Mouse (Mus musculus): ENCODE results near the gene Mdm2. TPM values are rescaled to one million over a fixed set of nuclear protein-coding genes. Genes with fewer than 3 reads are reported as not detected.

Gene Mdm2
- polyA plus RNA-seq, 1 experiment from 2014 or later, result 48.4 TPM

DNA sequence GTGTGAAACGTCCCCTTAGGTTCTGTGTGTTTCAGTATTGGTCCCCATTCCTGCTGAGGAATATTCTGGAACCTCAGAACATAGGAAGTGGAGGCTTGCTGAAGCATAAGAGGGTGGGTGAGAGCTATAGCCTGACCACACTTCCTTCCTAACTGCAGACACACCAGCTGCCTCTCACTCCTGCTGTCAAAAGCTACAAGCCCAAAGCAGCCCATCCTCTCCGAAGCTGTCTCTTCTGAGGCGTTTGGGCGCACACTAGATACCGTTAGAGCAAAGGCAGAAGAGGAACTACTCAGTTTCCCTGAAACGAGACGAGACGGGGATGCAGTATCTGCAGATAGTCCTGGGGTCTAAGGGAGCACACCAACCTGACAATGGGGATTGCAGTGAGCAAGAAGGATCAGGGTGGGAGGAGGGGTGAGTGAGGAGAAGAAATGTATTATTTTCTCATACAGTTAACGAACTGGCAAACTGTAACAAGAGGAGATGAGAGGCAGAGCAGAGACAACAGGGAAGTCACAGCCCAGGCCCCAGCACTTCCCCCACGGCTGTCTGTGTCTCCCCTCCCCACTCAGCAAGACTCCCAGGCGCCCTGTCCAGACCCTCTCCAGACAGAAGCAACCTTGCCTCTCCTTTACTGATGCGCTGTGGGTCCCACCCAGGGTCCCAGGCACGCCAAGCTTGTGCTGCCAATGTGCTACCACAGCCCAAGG lies 44.7 kb upstream of the Mdm2 start:
- DNase-seq (ENCODE audit: low spot score) (no peak), ATAC-seq (ENCODE audit: low FRiP score) (no peak)
- Histone ChIP-seq H3K27me3 (ENCODE audit: control insufficient read depth, insufficient read depth, low read length) (no peaks in the 10 kb centered on the region), H3K4me3 (replicated peaks; ENCODE audit: low read length) (no peak overlapping the region), H3K9ac (no peak overlapping the region), H3K4me1 (replicated peaks; ENCODE audit: control insufficient read depth, insufficient read depth, low read length) (no peaks in the 10 kb centered on the region), H3K9me3 (ENCODE audit: control insufficient read depth, low read length) (no peaks in the 10 kb centered on the region), H3K4me2 (replicated peaks) (no peak overlapping the region), H3K36me3 (replicated peaks; ENCODE audit: control insufficient read depth, insufficient read depth) (peaks cover 79% of the 10 kb centered on the region), H3K27ac (no peak overlapping the region)
- WGBS, result 90% methylated on average over 13 of the region's 13 CpGs

DNA sequence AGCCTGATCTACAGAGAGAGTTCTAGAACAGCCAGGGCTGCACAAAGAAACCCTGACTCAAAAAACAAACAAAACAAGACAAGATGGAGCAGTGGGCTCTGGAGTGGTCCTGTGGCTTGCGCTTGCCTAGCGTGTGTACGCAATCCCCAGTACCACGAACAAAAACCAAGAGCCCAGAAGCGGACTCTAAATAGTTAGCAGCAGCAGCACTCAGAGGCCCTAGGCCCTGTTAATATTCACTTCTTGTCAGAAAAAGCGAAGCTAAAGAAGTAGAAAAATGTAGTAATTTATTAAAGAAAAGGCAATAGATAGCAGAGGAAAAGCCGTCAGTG lies 44.0 kb upstream of the Mdm2 start:
- H3K36me3 ChIP-seq (replicated peaks; ENCODE audit: control insufficient read depth, insufficient read depth), result peaks cover 77% of the 10 kb centered on the region
- no peak for DNase-seq (ENCODE audit: low spot score)

DNA sequence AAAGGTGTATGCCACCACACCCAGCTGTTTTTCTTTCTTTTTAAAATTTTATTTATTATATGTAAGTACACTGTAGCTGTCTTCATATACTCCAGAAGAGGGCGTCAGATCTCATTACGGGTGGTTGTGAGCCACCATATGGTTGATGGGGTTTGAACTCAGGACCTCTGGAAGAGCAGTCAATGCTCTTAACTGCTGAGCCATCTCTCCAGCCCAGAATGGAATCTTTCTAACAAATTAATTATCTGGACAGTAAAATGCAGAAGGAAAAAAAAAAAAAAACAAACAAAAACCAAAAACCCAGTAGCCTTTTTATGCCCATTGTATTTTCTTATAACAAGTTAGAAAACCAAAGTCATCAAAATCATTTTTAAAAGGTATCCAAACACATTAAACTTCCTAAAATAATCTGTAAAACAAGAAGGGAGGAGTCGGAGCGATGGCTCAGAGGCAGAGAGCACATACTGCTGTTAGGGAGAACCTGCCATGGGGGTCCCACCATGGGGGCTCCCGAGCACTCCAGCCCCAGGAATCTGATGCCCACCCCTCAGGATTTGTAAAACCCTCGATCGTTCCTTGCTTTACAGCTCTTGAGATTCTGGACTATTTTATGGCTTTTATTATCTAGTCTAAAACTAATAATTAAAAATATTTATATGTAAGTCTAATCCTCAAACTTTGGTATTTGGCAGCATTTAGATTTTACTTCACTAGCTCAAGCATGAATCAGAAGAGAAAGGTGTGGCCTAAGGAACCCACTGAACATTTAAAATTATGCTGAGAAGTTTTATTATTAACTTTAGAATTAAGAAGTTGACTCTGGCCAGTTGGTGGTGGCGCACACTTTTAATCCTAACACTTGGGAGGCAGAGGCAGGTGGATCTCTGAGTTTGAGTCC lies 43.4 kb upstream of the Mdm2 start:
- H3K4me2 ChIP-seq (replicated peaks), result no peak overlapping the region
- WGBS, result 95% methylated on average over 8 of the region's 8 CpGs
- H3K36me3 ChIP-seq (replicated peaks; ENCODE audit: control insufficient read depth, insufficient read depth), result peaks cover 77% of the 10 kb centered on the region
- no peaks in the 10 kb centered on the region for H3K9me3 ChIP-seq (ENCODE audit: control insufficient read depth, low read length)
- no peak overlapping the region for H3K27ac ChIP-seq
- DNase-seq (ENCODE audit: low spot score), result no peak
- no peak overlapping the region for H3K9ac ChIP-seq
- H3K4me3 ChIP-seq (replicated peaks; ENCODE audit: low read length), result no peak overlapping the region
- no peak for ATAC-seq (ENCODE audit: low FRiP score)
- no peaks in the 10 kb centered on the region for H3K4me1 ChIP-seq (replicated peaks; ENCODE audit: control insufficient read depth, insufficient read depth, low read length)
- no peaks in the 10 kb centered on the region for H3K27me3 ChIP-seq (ENCODE audit: control insufficient read depth, insufficient read depth, low read length)

More for the DNA sequence above, 44.0 kb upstream of the Mdm2 start:
- Histone ChIP-seq H3K9me3 (ENCODE audit: control insufficient read depth, low read length) (no peaks in the 10 kb centered on the region), H3K4me3 (replicated peaks; ENCODE audit: low read length) (no peak overlapping the region), H3K27me3 (ENCODE audit: control insufficient read depth, insufficient read depth, low read length) (no peaks in the 10 kb centered on the region), H3K27ac (no peak overlapping the region), H3K9ac (no peak overlapping the region), H3K4me1 (replicated peaks; ENCODE audit: control insufficient read depth, insufficient read depth, low read length) (no peaks in the 10 kb centered on the region), H3K4me2 (replicated peaks) (no peak overlapping the region)
- WGBS, result 99% methylated on average over 7 of the region's 7 CpGs
- no peak for ATAC-seq (ENCODE audit: low FRiP score)

DNA sequence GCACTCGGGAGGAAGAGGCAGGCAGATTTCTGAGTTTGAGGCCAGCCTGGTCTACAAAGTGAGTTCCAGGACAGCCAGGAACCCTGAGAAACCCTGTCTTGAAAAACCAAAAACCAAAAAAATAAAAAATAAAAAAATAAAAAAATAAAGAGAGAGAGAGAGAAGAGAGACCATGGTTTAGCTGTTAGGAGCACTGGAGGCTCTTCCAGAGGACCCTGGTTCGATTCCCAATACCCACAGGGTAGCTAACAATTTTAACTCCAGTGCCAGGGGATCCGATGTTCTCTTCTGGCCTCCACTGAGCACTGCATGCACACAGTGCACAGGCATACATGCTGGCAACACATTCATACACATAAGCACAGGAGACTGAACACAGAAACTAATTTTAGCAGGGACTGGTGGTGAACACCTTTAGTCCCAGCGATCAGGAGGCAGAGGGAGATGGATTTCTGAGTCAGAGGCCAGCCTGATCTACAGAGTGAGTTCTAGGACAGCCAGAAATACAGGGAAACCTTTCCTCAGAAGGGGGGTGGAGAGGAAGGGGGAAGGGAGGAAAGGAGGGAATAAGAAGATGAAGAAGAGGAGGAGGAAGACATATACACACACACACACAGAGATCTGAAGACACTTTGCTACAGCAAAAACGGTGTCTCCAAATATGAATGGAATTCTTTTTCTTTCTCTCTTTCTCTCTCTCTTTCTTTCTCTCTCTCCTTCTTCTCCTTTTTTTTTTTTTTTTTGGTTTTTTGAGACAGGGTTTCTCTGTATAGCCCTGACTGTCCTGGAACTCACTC lies 42.5 kb upstream of the Mdm2 start:
- no peaks in the 10 kb centered on the region for H3K9me3 ChIP-seq (ENCODE audit: control insufficient read depth, low read length)
- peaks cover 73% of the 10 kb centered on the region for H3K36me3 ChIP-seq (replicated peaks; ENCODE audit: control insufficient read depth, insufficient read depth)
- no peak for ATAC-seq (ENCODE audit: low FRiP score)

GRCm38 (mm10) chr10:117752304-117752821 lies 41.8 kb upstream of the Mdm2 start:
- DNase-seq (ENCODE audit: low spot score), result no peak
- peaks cover 66% of the 10 kb centered on the region for H3K36me3 ChIP-seq (replicated peaks; ENCODE audit: control insufficient read depth, insufficient read depth)
- no peak overlapping the region for H3K4me2 ChIP-seq (replicated peaks)
- no peak for ATAC-seq (ENCODE audit: low FRiP score)
- no peaks in the 10 kb centered on the region for H3K27me3 ChIP-seq (ENCODE audit: control insufficient read depth, insufficient read depth, low read length)
- H3K4me3 ChIP-seq (replicated peaks; ENCODE audit: low read length), result no peak overlapping the region
- H3K4me1 ChIP-seq (replicated peaks; ENCODE audit: control insufficient read depth, insufficient read depth, low read length), result no peaks in the 10 kb centered on the region
- no peak overlapping the region for H3K9ac ChIP-seq
- WGBS, result 97% methylated on average over 7 of the region's 7 CpGs
- no peaks in the 10 kb centered on the region for H3K9me3 ChIP-seq (ENCODE audit: control insufficient read depth, low read length)
- no peak overlapping the region for H3K27ac ChIP-seq

More for the DNA sequence above, 42.5 kb upstream of the Mdm2 start:
- no peak overlapping the region for H3K27ac ChIP-seq
- DNase-seq (ENCODE audit: low spot score), result no peak
- no peak overlapping the region for H3K9ac ChIP-seq
- no peaks in the 10 kb centered on the region for H3K27me3 ChIP-seq (ENCODE audit: control insufficient read depth, insufficient read depth, low read length)
- H3K4me3 ChIP-seq (replicated peaks; ENCODE audit: low read length), result no peak overlapping the region
- WGBS, result 98% methylated on average over 5 of the region's 5 CpGs
- H3K4me2 ChIP-seq (replicated peaks), result no peak overlapping the region
- no peaks in the 10 kb centered on the region for H3K4me1 ChIP-seq (replicated peaks; ENCODE audit: control insufficient read depth, insufficient read depth, low read length)

DNA sequence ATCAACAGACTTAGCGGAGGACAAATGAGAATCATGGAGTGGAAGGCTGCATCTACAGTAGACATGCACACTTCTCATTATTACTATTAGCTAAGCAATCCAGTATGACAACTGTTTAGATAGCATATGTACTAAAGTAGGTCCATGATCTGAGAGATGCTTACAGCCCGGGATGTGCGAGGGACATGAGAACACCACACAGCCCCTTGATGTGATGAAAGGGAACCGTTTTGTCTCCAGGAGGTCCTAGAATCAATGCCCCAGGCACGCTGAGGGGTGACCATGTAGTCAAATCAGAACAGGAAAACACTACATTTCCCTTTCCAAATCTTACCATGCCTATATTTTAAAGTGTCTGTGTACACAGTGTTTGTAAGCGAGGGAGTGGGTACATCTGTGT lies 41.2 kb upstream of the Mdm2 start:
- no peaks in the 10 kb centered on the region for H3K9me3 ChIP-seq (ENCODE audit: control insufficient read depth, low read length)
- no peak overlapping the region for H3K9ac ChIP-seq
- no peak overlapping the region for H3K4me2 ChIP-seq (replicated peaks)
- DNase-seq (ENCODE audit: low spot score) (no peak), ATAC-seq (ENCODE audit: low FRiP score) (no peak)
- no peak overlapping the region for H3K27ac ChIP-seq
- H3K27me3 ChIP-seq (ENCODE audit: control insufficient read depth, insufficient read depth, low read length), result no peaks in the 10 kb centered on the region
- H3K4me3 ChIP-seq (replicated peaks; ENCODE audit: low read length), result no peak overlapping the region
- peaks cover 60% of the 10 kb centered on the region for H3K36me3 ChIP-seq (replicated peaks; ENCODE audit: control insufficient read depth, insufficient read depth)
- no peaks in the 10 kb centered on the region for H3K4me1 ChIP-seq (replicated peaks; ENCODE audit: control insufficient read depth, insufficient read depth, low read length)
- 93% methylated on average over 6 of the region's 6 CpGs for WGBS

- 98% methylated on average over 14 of the region's 14 CpGs for WGBS
- no peak for DNase-seq (ENCODE audit: low spot score)
- no peak overlapping the region for H3K9ac ChIP-seq
- no peak overlapping the region for H3K27ac ChIP-seq
- H3K27me3 ChIP-seq (ENCODE audit: control insufficient read depth, insufficient read depth, low read length), result no peaks in the 10 kb centered on the region
- no peak overlapping the region for H3K4me2 ChIP-seq (replicated peaks)
- no peak for ATAC-seq (ENCODE audit: low FRiP score)
- no peak overlapping the region for H3K4me3 ChIP-seq (replicated peaks; ENCODE audit: low read length)
- H3K9me3 ChIP-seq (ENCODE audit: control insufficient read depth, low read length), result no peaks in the 10 kb centered on the region
- H3K4me1 ChIP-seq (replicated peaks; ENCODE audit: control insufficient read depth, insufficient read depth, low read length), result no peaks in the 10 kb centered on the region
- peaks cover 56% of the 10 kb centered on the region for H3K36me3 ChIP-seq (replicated peaks; ENCODE audit: control insufficient read depth, insufficient read depth)
These were observed 40.7 kb upstream of the Mdm2 start for GRCm38 (mm10) chr10:117751282-117751610.

DNA sequence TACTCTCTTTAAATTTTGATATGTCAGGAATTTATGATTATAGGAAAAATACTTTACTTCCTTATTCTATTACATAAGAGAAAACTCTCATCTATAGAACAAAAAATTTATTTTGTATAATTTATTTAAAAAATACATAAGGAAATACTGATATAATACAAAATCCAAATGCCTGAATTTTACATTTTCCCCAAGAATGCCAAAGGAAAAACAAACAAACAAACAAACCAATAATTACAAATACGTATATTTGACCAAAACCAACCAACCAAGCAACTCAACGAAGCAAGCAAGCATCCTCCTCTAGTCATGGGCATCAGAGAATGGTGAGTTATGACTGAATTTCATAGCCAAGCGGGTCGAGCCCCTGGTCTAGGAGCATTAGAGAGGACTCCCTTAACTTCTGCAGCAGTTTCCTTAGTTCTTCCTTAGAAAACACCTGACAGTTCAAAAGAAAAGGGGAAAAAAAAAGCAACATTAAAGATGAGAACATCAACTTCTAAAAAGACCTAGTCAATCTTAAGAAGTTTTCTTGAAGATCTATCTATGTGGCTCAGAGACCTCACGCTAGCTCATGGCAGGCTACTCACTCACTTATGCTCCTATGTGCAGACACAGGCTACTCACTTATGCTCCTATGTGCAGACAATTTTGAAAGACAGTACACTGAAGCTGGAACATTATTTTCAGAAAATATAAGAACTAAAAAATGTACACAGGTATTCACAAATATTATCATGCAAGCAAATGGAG lies 40.1 kb upstream of the Mdm2 start:
- Histone ChIP-seq H3K27me3 (ENCODE audit: control insufficient read depth, insufficient read depth, low read length) (no peaks in the 10 kb centered on the region), H3K4me2 (replicated peaks) (no peak overlapping the region), H3K9ac (no peak overlapping the region), H3K4me1 (replicated peaks; ENCODE audit: control insufficient read depth, insufficient read depth, low read length) (no peaks in the 10 kb centered on the region), H3K9me3 (ENCODE audit: control insufficient read depth, low read length) (no peaks in the 10 kb centered on the region), H3K36me3 (replicated peaks; ENCODE audit: control insufficient read depth, insufficient read depth) (peaks cover 51% of the 10 kb centered on the region), H3K4me3 (replicated peaks; ENCODE audit: low read length) (no peak overlapping the region), H3K27ac (no peak overlapping the region)
- 98% methylated on average over 5 of the region's 5 CpGs for WGBS
- ATAC-seq (ENCODE audit: low FRiP score) (no peak), DNase-seq (ENCODE audit: low spot score) (no peak)

Measured in hindbrain, embryonic 14.5 days (tissue).